Mouse (Mus musculus) forebrain, postnatal 0 days (tissue): Measurements from ENCODE around the gene Ap1g2. TPM values are rescaled to one million over a fixed set of nuclear protein-coding genes. Genes with fewer than 3 reads are reported as not detected.

Source experiments
- ATAC-seq: fragments of 200-750 bp; cut with Nextera tagmentation; 2 replicates; pipeline ENCODE4 v1.8.0; 2017; ENCODE audit warnings: mild to moderate bottlenecking, moderate library complexity
- DNase-seq: peaks from one replicate; pipeline ENCODE4 v3.0.0-alpha.2; 2015
- H3K27ac ChIP-seq: fragments of 300-500 bp; sonication (generic); 2 replicates; pipeline ENCODE4 v1.5.1; 2014; ENCODE audit warnings: low read depth, mild to moderate bottlenecking, antibody characterized with exemption, low read length, moderate library complexity, mixed read lengths
- H3K27me3 ChIP-seq: fragments of 300-500 bp; sonication (generic); 2 replicates; pipeline ENCODE4 v1.6.1; 2014; ENCODE audit warnings: mild to moderate bottlenecking, low read length, mixed read lengths; ENCODE audit not compliant: insufficient read depth
- H3K36me3 ChIP-seq: fragments of 300-500 bp; sonication (generic); 2 replicates; pipeline ENCODE4 v1.6.1; 2014; ENCODE audit warnings: mild to moderate bottlenecking, moderate library complexity; ENCODE audit not compliant: insufficient read depth
- H3K4me1 ChIP-seq: fragments of 300-500 bp; sonication (generic); 2 replicates; pipeline ENCODE4 v1.6.1; 2014; ENCODE audit warnings: antibody characterized with exemption; ENCODE audit not compliant: insufficient read depth
- H3K4me2 ChIP-seq: fragments of 300-500 bp; sonication (generic); 2 replicates; pipeline ENCODE4 v1.6.1; 2014; ENCODE audit warnings: low read depth, mild to moderate bottlenecking, moderate library complexity
- H3K4me3 ChIP-seq: fragments of 300-500 bp; sonication (generic); 2 replicates; pipeline ENCODE4 v1.5.1; 2014; ENCODE audit warnings: low read depth, low read length, mixed read lengths
- H3K9ac ChIP-seq: fragments of 300-500 bp; sonication (generic); 2 replicates; pipeline ENCODE4 v1.6.1; 2014; ENCODE audit warnings: mild to moderate bottlenecking
- H3K9me3 ChIP-seq: fragments of 300-500 bp; sonication (generic); 2 replicates; pipeline ENCODE4 v1.6.1; 2016; ENCODE audit warnings: low read length
- CTCF ChIP-seq: sonication (generic); IDR thresholded peaks from 2 replicates; pipeline ENCODE4 v1.5.1; 2016; ENCODE audit warnings: antibody characterized with exemption, control low read depth, low read depth
- WGBS: fragments of 180-500 bp; shearing (Covaris S2); extraction: QIAGEN DNeasy Blood & Tissue Kit; methylation state at CpG from one replicate; pipeline ENCODE4 v1.1.7; 2014; 5-methylcytosine and 5-hydroxymethylcytosine counted together
- polyA plus RNA-seq: library from polyadenylated mRNA; unstranded; fragments of >200 nt; fragmentation: Nextera tagmentation; extraction: Ambion mirVana; gene quantifications from 2 replicates; pipeline ENCODE4 v1.2.1, GENCODE M21; 2015
- total RNA-seq: library from RNA; depleted of rRNA; stranded (reverse); fragments of >200 nt; gene quantifications from 2 replicates; pipeline ENCODE4 v1.2.3, GENCODE M21; 2014

Gene Ap1g2
- total and polyA plus RNA-seq, 2 experiments from 2014 or later = 5.5 to 12.8 TPM

DNA sequence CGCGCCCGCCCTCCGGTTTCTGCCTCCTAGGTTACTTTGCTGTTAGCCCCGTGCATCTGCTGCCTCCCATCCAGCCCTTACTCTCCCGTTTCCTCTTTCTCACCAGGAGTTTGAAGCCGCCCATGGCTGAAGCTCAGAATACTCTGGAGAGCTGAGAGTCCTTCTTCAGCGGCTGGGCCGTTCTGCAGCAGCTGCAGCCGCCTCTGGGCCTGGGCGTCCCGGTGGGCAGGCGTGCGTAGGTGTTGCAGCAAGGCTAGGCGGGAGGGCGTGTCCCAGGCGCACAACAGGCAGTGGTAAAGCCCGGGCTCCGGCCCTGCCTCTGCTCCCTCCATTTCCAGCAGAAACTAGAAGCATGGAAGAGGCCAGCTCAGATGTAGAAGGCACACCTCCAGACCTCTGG, 34.6 kb downstream of the Ap1g2 start:
- WGBS = 36% methylated on average over 19 of the region's 19 CpGs
- Histone ChIP-seq H3K4me2 (no peak overlapping the region), H3K36me3 (peaks cover 81% of the 10 kb centered on the region)

DNA sequence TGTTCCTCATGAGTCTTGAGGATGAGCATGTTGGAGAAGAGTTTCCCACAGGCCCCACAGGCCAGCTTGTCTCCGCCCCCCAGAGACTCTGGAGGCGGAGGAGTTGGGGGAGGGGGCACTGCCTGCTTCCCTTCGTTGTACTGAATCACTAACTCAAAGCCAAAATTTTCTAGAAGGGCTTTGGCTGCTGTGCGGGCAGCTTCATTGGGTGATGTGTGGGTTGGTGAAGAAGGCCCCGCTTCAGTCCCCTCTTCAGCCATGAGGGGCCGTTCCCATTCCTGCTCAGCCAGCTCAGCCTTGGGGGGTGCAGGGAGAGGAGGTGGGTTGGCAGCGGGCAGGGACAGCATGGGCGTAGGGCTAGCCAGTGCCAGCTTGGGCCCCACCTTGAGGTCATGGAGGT, 40.4 kb downstream of the Ap1g2 start:
- H3K9me3 ChIP-seq = no peaks in the 10 kb centered on the region
- H3K27ac ChIP-seq = 0 out of 2 replicates have a peak overlapping the region, but pooled peaks have one; percentile 9
- peaks cover 16% of the 10 kb centered on the region; the same call in 1 of the 2 replicates for H3K4me1 ChIP-seq
- no peaks in the 10 kb centered on the region for H3K27me3 ChIP-seq
- H3K4me2 ChIP-seq = no peak overlapping the region
- no peak for TF ChIP-seq CTCF
- DNase-seq (no peak), ATAC-seq (no peak)
- 83% methylated on average over 8 of the region's 8 CpGs for WGBS
- no peak overlapping the region for H3K9ac ChIP-seq
- H3K36me3 ChIP-seq = peaks cover 82% of the 10 kb centered on the region
- no peak overlapping the region for H3K4me3 ChIP-seq

More for the DNA sequence above, 34.6 kb downstream of the Ap1g2 start:
- Histone ChIP-seq H3K4me1 (no peaks in the 10 kb centered on the region), H3K9me3 (no peaks in the 10 kb centered on the region), H3K9ac (no peak overlapping the region; the same call in 1 of the 2 replicates), H3K27me3 (no peaks in the 10 kb centered on the region), H3K4me3 (no peak overlapping the region), H3K27ac (peak overlapping the region; percentile 54)
- no peak for ATAC-seq
- DNase-seq = no peak
- TF ChIP-seq CTCF = no peak

DNA sequence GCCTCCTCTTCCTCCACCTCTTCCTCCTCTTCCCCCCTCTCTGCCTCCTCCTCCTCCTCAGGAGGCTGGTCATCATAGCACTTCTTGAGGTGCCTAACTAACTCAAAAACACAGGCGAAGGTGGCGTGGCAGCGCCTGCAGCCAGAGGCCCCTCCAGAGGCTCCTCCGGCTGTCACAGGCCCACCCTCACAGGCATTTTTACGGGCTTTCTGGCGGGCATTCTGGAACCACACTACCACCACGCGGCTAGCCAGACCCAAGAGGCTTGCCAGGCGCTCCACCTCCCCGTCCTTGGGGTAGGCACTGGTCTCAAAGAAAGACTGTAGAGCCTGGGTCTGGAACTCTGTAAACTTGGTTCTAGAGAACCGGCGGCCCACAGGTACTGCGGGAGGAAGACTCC, 41.0 kb downstream of the Ap1g2 start:
- peak overlapping the region; percentile 50 for H3K27ac ChIP-seq
- no peak for TF ChIP-seq CTCF
- no peak overlapping the region for H3K9ac ChIP-seq
- H3K4me3 ChIP-seq = no peak overlapping the region
- H3K4me1 ChIP-seq = peaks cover 20% of the 10 kb centered on the region; the same call in 1 of the 2 replicates
- DNase-seq (no peak), ATAC-seq (no peak)
- no peaks in the 10 kb centered on the region for H3K27me3 ChIP-seq
- no peak overlapping the region for H3K4me2 ChIP-seq
- 84% methylated on average over 13 of the region's 13 CpGs for whole genome bisulfite sequencing
- H3K9me3 ChIP-seq = no peaks in the 10 kb centered on the region
- H3K36me3 ChIP-seq = peaks cover 79% of the 10 kb centered on the region

DNA sequence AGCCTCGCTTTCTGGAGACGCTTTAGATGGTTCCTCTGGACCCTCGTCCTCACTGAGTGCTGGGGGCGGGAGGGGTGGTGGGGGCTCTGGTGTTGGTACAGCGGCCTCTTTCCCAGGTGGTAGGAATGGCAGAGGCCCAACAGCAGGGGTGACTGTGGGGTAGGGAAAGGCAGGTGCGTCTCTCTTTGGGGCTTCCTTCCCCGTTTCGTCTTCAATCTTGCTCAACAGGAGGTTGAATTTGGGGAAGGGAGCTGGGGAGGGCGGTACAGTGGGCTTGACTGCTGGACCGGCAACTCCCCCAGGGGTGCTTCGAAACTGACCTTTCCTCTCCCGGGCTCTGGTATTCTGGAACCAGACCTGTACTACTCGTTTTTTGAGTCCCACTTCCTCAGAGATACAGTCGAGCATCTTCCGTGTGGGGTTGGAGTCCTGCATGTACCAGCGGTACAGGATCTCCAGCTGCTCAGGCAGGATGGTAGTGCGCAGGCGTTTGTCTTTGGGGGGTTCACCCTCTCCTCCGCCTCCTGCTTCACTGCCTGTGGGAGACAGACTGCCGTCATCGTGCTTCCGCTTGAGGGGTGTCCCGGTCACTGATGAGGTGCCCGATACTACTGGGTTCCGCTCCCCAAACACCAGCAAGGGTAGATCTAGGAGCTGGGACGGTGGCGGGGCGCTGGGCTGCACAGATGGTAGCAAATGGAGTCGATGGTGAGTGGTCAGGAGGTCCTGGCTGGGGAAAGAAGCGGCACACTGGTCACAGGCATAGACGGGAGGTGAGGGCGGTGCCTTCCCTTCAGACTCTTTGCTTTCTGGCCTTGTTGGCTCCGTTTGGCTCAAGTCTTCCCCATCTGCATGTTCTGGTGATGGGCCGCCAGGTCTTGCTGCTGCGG, 41.7 kb downstream of the Ap1g2 start:
- H3K9ac ChIP-seq = no peak overlapping the region
- peaks cover 26% of the 10 kb centered on the region for H3K4me1 ChIP-seq
- no peak for ATAC-seq
- peak overlapping the region; percentile 50 for H3K27ac ChIP-seq
- H3K4me2 ChIP-seq = no peak overlapping the region
- no peak overlapping the region for H3K4me3 ChIP-seq
- DNase-seq = no peak
- no peak for TF ChIP-seq CTCF
- H3K9me3 ChIP-seq = no peaks in the 10 kb centered on the region
- peaks cover 75% of the 10 kb centered on the region for H3K36me3 ChIP-seq
- H3K27me3 ChIP-seq = no peaks in the 10 kb centered on the region
- 81% methylated on average over 35 of the region's 35 CpGs for WGBS

DNA sequence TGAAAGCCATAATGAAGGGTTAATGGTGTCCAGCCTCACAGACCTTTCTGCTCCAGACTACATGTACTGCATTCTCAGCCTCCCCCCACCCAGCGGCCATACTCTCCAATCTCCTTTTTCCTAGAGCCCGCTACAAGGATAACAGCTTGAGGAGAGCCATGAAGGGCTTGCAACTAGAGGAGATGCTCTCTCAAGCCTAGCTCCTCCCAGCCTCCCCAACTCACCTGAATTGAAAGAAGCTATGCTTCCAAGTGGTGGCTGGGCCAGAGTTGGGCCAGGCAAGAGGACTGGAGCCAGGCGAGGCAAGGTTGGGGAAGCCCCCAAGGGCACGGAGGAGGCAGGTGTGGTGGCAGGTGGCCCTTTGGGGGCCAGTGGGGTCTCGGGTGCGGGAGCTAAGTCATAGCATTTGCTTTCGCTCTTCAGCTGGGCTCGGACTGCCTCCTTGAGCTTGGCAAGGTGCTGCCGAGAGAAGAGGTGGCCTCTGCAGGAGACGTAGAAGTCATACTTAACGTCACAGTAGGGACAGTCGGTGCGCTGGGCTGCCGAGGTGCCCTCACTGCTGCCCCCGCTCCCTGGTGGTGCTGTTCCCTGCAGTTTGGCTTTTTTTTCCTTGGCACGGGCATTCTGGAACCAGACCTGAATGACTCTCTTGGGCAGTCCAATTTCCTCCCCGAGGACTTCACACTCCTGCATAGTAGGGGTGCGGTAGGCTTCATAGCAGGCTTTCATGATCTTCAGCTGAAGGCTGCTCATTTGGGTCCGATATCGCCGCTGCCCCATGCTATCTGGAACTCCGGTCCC, 42.6 kb downstream of the Ap1g2 start:
- no peak for DNase-seq
- TF ChIP-seq CTCF = no peak
- ATAC-seq = no peak
- H3K4me1 ChIP-seq = peaks cover 32% of the 10 kb centered on the region
- no peaks in the 10 kb centered on the region for H3K9me3 ChIP-seq
- H3K27me3 ChIP-seq = no peaks in the 10 kb centered on the region
- H3K4me3 ChIP-seq = no peak overlapping the region
- WGBS = 84% methylated on average over 22 of the region's 22 CpGs
- no peak overlapping the region for H3K9ac ChIP-seq
- peaks cover 71% of the 10 kb centered on the region for H3K36me3 ChIP-seq
- H3K27ac ChIP-seq = peak overlapping the region; percentile 67; the same call in 1 of the 2 replicates
- peak overlapping the region; percentile 2; the same call in 1 of the 2 replicates for H3K4me2 ChIP-seq

DNA sequence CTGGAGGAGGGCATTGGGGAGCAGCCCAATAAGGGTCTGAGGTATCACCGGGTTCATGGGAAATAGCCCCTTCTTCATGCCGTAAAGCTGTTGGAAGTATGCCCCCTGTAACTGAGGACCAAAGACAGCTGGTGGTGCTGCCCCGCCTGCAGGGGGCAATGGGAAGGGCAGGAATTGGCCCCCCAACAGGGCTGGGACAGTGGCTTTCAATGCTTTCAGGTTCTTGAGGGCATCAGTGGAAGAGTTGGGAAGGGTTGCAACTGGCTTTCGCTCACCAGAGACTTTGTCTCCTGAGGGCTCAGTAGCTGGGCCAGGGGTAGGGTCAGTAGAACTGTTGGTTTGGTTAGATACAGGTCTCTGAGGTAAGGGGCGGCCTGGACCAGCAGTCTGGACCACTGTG, 43.3 kb downstream of the Ap1g2 start:
- H3K27ac ChIP-seq = peak overlapping the region; percentile 67
- 76% methylated on average over 5 of the region's 5 CpGs for WGBS
- H3K9me3 ChIP-seq = no peaks in the 10 kb centered on the region
- peak overlapping the region; percentile 39 for H3K4me2 ChIP-seq
- DNase-seq = no peak
- H3K27me3 ChIP-seq = no peaks in the 10 kb centered on the region
- no peak overlapping the region for H3K4me3 ChIP-seq
- ATAC-seq = no peak
- peaks cover 65% of the 10 kb centered on the region for H3K36me3 ChIP-seq
- peaks cover 39% of the 10 kb centered on the region for H3K4me1 ChIP-seq
- TF ChIP-seq CTCF = no peak
- H3K9ac ChIP-seq = peak overlapping the region; percentile 25; the same call in 1 of the 2 replicates
